Mouse (Mus musculus) heart, embryonic 14.5 days (tissue): ENCODE measurements around the gene Pla2g4b. TPM values are rescaled to one million over a fixed set of nuclear protein-coding genes. Genes with fewer than 3 reads are reported as not detected.
A peak's percentile ranks its signal among the peaks of the same experiment; 100 is the strongest.

Experiments
- ATAC-seq: fragments of 200-750 bp; cut with Nextera tagmentation; 2 replicates; pipeline ENCODE4 v1.8.0; 2017; ENCODE audit warnings: low read depth, moderate TSS enrichment; ENCODE audit not compliant: insufficient number of reproducible peaks, insufficient read depth, low FRiP score
- H3K27ac ChIP-seq, 2 experiments: fragments of 200-500 bp in 1 of 2; fragments of 300-500 bp in 1 of 2; sonication (generic) in 1 of 2; replicated peaks in 1 of 2; 2 replicates each; pipeline ENCODE4 v1.5.1; 2012 to 2014; ENCODE audit warnings: low read depth in 2 of 2, low read length in 2 of 2, control low read depth in 1 of 2, mild to moderate bottlenecking in 1 of 2, mixed read lengths in 1 of 2; ENCODE audit not compliant: control insufficient read depth in 1 of 2, insufficient read depth in 1 of 2
- H3K27me3 ChIP-seq: fragments of 300-500 bp; sonication (generic); 2 replicates; pipeline ENCODE4 v1.6.1; 2014; ENCODE audit warnings: mild to moderate bottlenecking, low read length, control low read depth; ENCODE audit not compliant: control insufficient read depth, insufficient read depth
- H3K36me3 ChIP-seq: fragments of 300-500 bp; sonication (generic); 2 replicates; pipeline ENCODE4 v1.6.1; 2014; ENCODE audit warnings: mild to moderate bottlenecking, control low read depth, low read length, mixed read lengths; ENCODE audit not compliant: control insufficient read depth, insufficient read depth
- H3K4me1 ChIP-seq, 2 experiments: fragments of 200-500 bp in 1 of 2; fragments of 300-500 bp in 1 of 2; sonication (generic) in 1 of 2; 2 replicates each; pipeline ENCODE4 v1.6.1; 2012 to 2014; ENCODE audit warnings: low read length in 2 of 2, control low read depth in 1 of 2, mixed read lengths in 1 of 2; ENCODE audit not compliant: control insufficient read depth in 2 of 2, insufficient read depth in 2 of 2
- H3K4me2 ChIP-seq: fragments of 300-500 bp; sonication (generic); 2 replicates; pipeline ENCODE4 v1.6.1; 2014; ENCODE audit warnings: mild to moderate bottlenecking, low read length
- H3K4me3 ChIP-seq, 2 experiments: fragments of 200-500 bp in 1 of 2; fragments of 300-500 bp in 1 of 2; sonication (generic) in 1 of 2; 2 replicates each; pipeline ENCODE4 v1.5.1; 2012 to 2014; ENCODE audit warnings: low read length in 2 of 2, mild to moderate bottlenecking in 2 of 2, control low read depth in 1 of 2, low read depth in 1 of 2, moderate library complexity in 1 of 2; ENCODE audit not compliant: control insufficient read depth in 1 of 2, insufficient read depth in 1 of 2
- H3K9ac ChIP-seq: fragments of 300-500 bp; sonication (generic); 2 replicates; pipeline ENCODE4 v1.6.1; 2014; ENCODE audit warnings: mild to moderate bottlenecking, low read length
- H3K9me3 ChIP-seq: fragments of 300-500 bp; sonication (generic); 2 replicates; pipeline ENCODE4 v1.6.1; 2016; ENCODE audit warnings: low read length, control low read depth; ENCODE audit not compliant: control insufficient read depth
- WGBS: fragments of 180-500 bp; shearing (Covaris S2); extraction: QIAGEN DNeasy Blood & Tissue Kit; methylation state at CpG from one replicate; pipeline ENCODE4 v1.1.7; 2014; 5-methylcytosine and 5-hydroxymethylcytosine counted together
- polyA plus RNA-seq: library from polyadenylated mRNA; unstranded; fragments of >200 nt; fragmentation: Nextera tagmentation; extraction: Ambion mirVana; gene quantifications from 2 replicates; pipeline ENCODE4 v1.2.1, GENCODE M21; 2014

Gene Pla2g4b
- polyA plus RNA-seq, 1 experiment from 2014 or later: 0.86 TPM

GRCm38 (mm10) chr2:120003970-120004369, 29.2 kb upstream of the Pla2g4b start:
- H3K9ac ChIP-seq: no peak overlapping the region
- no peaks in the 10 kb centered on the region for H3K9me3 ChIP-seq
- H3K4me1 ChIP-seq: peaks cover 10% of the 10 kb centered on the region in 2 experiments
- H3K27ac ChIP-seq: no peak overlapping the region
- 0 out of 2 replicates have a peak, but pooled peaks cover 4% of the 10 kb centered on the region for H3K36me3 ChIP-seq
- H3K4me2 ChIP-seq: no peak overlapping the region
- 80% methylated on average over 2 of the region's 2 CpGs for WGBS
- H3K4me3 ChIP-seq: no peak overlapping the region
- ATAC-seq: no peak
- H3K27me3 ChIP-seq: no peaks in the 10 kb centered on the region

- H3K27me3 ChIP-seq: no peaks in the 10 kb centered on the region
- H3K9ac ChIP-seq: no peak overlapping the region
- H3K4me1 ChIP-seq: no peaks in the 10 kb centered on the region
- H3K4me2 ChIP-seq: no peak overlapping the region
- H3K9me3 ChIP-seq: no peaks in the 10 kb centered on the region
- no peaks in the 10 kb centered on the region for H3K36me3 ChIP-seq
- H3K27ac ChIP-seq: no peak overlapping the region
- ATAC-seq: no peak
- 95% methylated on average over 7 of the region's 7 CpGs for WGBS
- H3K4me3 ChIP-seq: no peak overlapping the region
Measured at GRCm38 (mm10) chr2:120006696-120007095, 26.5 kb upstream of the Pla2g4b start.

- WGBS: 78% methylated on average over 4 of the region's 4 CpGs
- H3K4me3 ChIP-seq: no peak overlapping the region
- H3K27me3 ChIP-seq: no peaks in the 10 kb centered on the region
- H3K9ac ChIP-seq: no peak overlapping the region
- H3K27ac ChIP-seq: no peak overlapping the region
- no peaks in the 10 kb centered on the region for H3K9me3 ChIP-seq
- no peaks in the 10 kb centered on the region for H3K4me1 ChIP-seq
- H3K36me3 ChIP-seq: peaks cover 2% of the 10 kb centered on the region; the same call in 1 of the 2 replicates
- no peak overlapping the region for H3K4me2 ChIP-seq
- no peak for ATAC-seq
Measured at GRCm38 (mm10) chr2:120007680-120008210, 25.5 kb upstream of the Pla2g4b start.

- Histone ChIP-seq H3K4me1 (no peaks in the 10 kb centered on the region), H3K36me3 (peaks cover 9% of the 10 kb centered on the region), H3K4me3 (no peak overlapping the region), H3K9me3 (no peaks in the 10 kb centered on the region), H3K4me2 (no peak overlapping the region), H3K27me3 (no peaks in the 10 kb centered on the region), H3K9ac (no peak overlapping the region), H3K27ac (peak overlapping the region in 1 of 2 experiments; percentile 2; a peak in 1 of 4 replicates)
- ATAC-seq: no peak
- WGBS: 41% methylated on average over 4 of the region's 4 CpGs
Measured at GRCm38 (mm10) chr2:120008672-120009071, 24.5 kb upstream of the Pla2g4b start.

GRCm38 (mm10) chr2:120011462-120012200, 21.6 kb upstream of the Pla2g4b start:
- H3K27ac ChIP-seq: no peak overlapping the region
- no peaks in the 10 kb centered on the region for H3K4me1 ChIP-seq
- no peaks in the 10 kb centered on the region for H3K9me3 ChIP-seq
- peaks cover 25% of the 10 kb centered on the region for H3K36me3 ChIP-seq
- H3K4me3 ChIP-seq: no peak overlapping the region
- H3K9ac ChIP-seq: no peak overlapping the region
- H3K4me2 ChIP-seq: no peak overlapping the region
- no peaks in the 10 kb centered on the region for H3K27me3 ChIP-seq
- 67% methylated on average over 8 of the region's 8 CpGs for WGBS
- no peak for ATAC-seq

GRCm38 (mm10) chr2:120012924-120013323, 20.3 kb upstream of the Pla2g4b start:
- 55% methylated on average over 13 of the region's 13 CpGs for WGBS
- Histone ChIP-seq H3K4me3 (no peak overlapping the region), H3K9ac (0 out of 2 replicates have a peak overlapping the region, but pooled peaks have one; percentile 8), H3K27ac (no peak overlapping the region), H3K27me3 (no peaks in the 10 kb centered on the region), H3K4me1 (no peaks in the 10 kb centered on the region), H3K4me2 (no peak overlapping the region), H3K36me3 (peaks cover 38% of the 10 kb centered on the region), H3K9me3 (no peaks in the 10 kb centered on the region)
- ATAC-seq: no peak

- Histone ChIP-seq H3K9me3 (no peaks in the 10 kb centered on the region), H3K27ac (no peak overlapping the region), H3K4me3 (no peak overlapping the region), H3K4me2 (no peak overlapping the region), H3K27me3 (no peaks in the 10 kb centered on the region), H3K36me3 (peaks cover 48% of the 10 kb centered on the region), H3K4me1 (no peaks in the 10 kb centered on the region), H3K9ac (no peak overlapping the region)
- 88% methylated on average over 2 of the region's 2 CpGs for WGBS
- ATAC-seq: no peak
Measured at GRCm38 (mm10) chr2:120013831-120014486, 19.3 kb upstream of the Pla2g4b start.
